Mouse (Mus musculus) heart, embryonic 14.5 days (tissue): ENCODE data around the gene C130026I21Rik. TPM values are rescaled to one million over a fixed set of nuclear protein-coding genes. Genes with fewer than 3 reads are reported as not detected.
"Not testable (repeated sequence)": the region's sequence is repeated elsewhere in the genome, so short reads cannot be mapped to it uniquely, and the experiment has no call there.

Experiments used
- ATAC-seq: fragments of 200-750 bp; cut with Nextera tagmentation; 2 replicates; pipeline ENCODE4 v1.8.0; 2017; ENCODE audit warnings: low read depth, moderate TSS enrichment; ENCODE audit not compliant: insufficient number of reproducible peaks, insufficient read depth, low FRiP score
- H3K27ac ChIP-seq, 2 experiments: fragments of 200-500 bp in 1 of 2; fragments of 300-500 bp in 1 of 2; sonication (generic) in 1 of 2; replicated peaks in 1 of 2; 2 replicates each; pipeline ENCODE4 v1.5.1; 2012 to 2014; ENCODE audit warnings: low read depth in 2 of 2, low read length in 2 of 2, control low read depth in 1 of 2, mild to moderate bottlenecking in 1 of 2, mixed read lengths in 1 of 2; ENCODE audit not compliant: control insufficient read depth in 1 of 2, insufficient read depth in 1 of 2
- H3K27me3 ChIP-seq: fragments of 300-500 bp; sonication (generic); 2 replicates; pipeline ENCODE4 v1.6.1; 2014; ENCODE audit warnings: mild to moderate bottlenecking, low read length, control low read depth; ENCODE audit not compliant: control insufficient read depth, insufficient read depth
- H3K36me3 ChIP-seq: fragments of 300-500 bp; sonication (generic); 2 replicates; pipeline ENCODE4 v1.6.1; 2014; ENCODE audit warnings: mild to moderate bottlenecking, control low read depth, low read length, mixed read lengths; ENCODE audit not compliant: control insufficient read depth, insufficient read depth
- H3K4me1 ChIP-seq, 2 experiments: fragments of 200-500 bp in 1 of 2; fragments of 300-500 bp in 1 of 2; sonication (generic) in 1 of 2; 2 replicates each; pipeline ENCODE4 v1.6.1; 2012 to 2014; ENCODE audit warnings: low read length in 2 of 2, control low read depth in 1 of 2, mixed read lengths in 1 of 2; ENCODE audit not compliant: control insufficient read depth in 2 of 2, insufficient read depth in 2 of 2
- H3K4me2 ChIP-seq: fragments of 300-500 bp; sonication (generic); 2 replicates; pipeline ENCODE4 v1.6.1; 2014; ENCODE audit warnings: mild to moderate bottlenecking, low read length
- H3K4me3 ChIP-seq, 2 experiments: fragments of 200-500 bp in 1 of 2; fragments of 300-500 bp in 1 of 2; sonication (generic) in 1 of 2; 2 replicates each; pipeline ENCODE4 v1.5.1; 2012 to 2014; ENCODE audit warnings: low read length in 2 of 2, mild to moderate bottlenecking in 2 of 2, control low read depth in 1 of 2, low read depth in 1 of 2, moderate library complexity in 1 of 2; ENCODE audit not compliant: control insufficient read depth in 1 of 2, insufficient read depth in 1 of 2
- H3K9ac ChIP-seq: fragments of 300-500 bp; sonication (generic); 2 replicates; pipeline ENCODE4 v1.6.1; 2014; ENCODE audit warnings: mild to moderate bottlenecking, low read length
- H3K9me3 ChIP-seq: fragments of 300-500 bp; sonication (generic); 2 replicates; pipeline ENCODE4 v1.6.1; 2016; ENCODE audit warnings: low read length, control low read depth; ENCODE audit not compliant: control insufficient read depth
- WGBS: fragments of 180-500 bp; shearing (Covaris S2); extraction: QIAGEN DNeasy Blood & Tissue Kit; methylation state at CpG from one replicate; pipeline ENCODE4 v1.1.7; 2014; 5-methylcytosine and 5-hydroxymethylcytosine counted together
- polyA plus RNA-seq: library from polyadenylated mRNA; unstranded; fragments of >200 nt; fragmentation: Nextera tagmentation; extraction: Ambion mirVana; gene quantifications from 2 replicates; pipeline ENCODE4 v1.2.1, GENCODE M21; 2014

Gene C130026I21Rik
- not detected in 2 replicates for polyA plus RNA-seq

DNA sequence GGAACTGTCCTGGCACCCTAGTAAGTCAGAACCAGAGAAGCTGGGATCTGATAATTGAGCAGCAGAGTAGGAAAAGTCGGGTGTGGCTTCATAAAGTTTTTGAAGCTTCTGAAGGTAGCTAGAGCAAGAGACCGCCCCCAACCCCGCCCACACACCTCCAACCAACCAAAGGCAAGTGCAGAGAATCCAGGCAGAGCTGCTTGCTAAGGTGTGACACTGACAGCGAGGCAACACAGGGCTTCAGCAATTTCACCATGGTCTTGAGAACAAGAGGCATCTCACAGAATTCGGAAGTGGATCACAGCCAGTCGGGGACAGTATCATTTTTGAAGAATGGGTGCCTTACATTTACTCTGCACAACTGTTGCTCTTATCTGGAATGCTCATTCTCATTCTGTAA is at the start of gene C130026I21Rik:
Gene C130026I21Rik (minus strand): TSS at position 101 of the 400 bp plus-strand sequence.
- no CpG with 5 or more reads among the region's 6 CpGs for WGBS
- not testable (repeated sequence) for H3K4me3 ChIP-seq, H3K27ac ChIP-seq, ATAC-seq, H3K9ac ChIP-seq, H3K4me2 ChIP-seq, H3K36me3 ChIP-seq, H3K9me3 ChIP-seq, H3K27me3 ChIP-seq, H3K4me1 ChIP-seq

DNA sequence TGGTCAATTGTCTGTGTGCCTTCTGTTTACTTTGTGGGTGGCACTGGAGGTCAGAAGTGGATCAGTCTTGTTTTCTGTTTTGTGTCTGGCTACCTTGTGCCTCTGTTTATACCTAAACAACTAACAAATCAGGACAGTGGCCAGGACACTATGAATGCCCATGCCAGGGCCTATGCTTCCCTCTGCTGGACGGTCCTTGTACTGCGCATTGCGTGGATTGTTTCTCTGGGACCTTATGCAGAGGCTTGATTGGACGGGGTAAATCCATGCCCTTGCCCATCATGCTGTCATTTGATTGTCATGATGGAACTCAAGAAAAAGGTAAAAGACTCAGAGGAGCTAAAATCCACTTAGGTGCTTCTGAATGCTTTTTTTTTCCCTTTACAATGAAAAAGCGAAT is 16.7 kb upstream of the C130026I21Rik start:
- not testable (repeated sequence) for H3K9ac ChIP-seq, H3K4me3 ChIP-seq, H3K36me3 ChIP-seq, H3K27me3 ChIP-seq, H3K27ac ChIP-seq, H3K9me3 ChIP-seq, H3K4me2 ChIP-seq, ATAC-seq, H3K4me1 ChIP-seq
- WGBS = 39% methylated on average over 4 of the region's 5 CpGs

GRCm38 (mm10) chr1:85276421-85276820 is 6.1 kb upstream of the C130026I21Rik start:
- not testable (repeated sequence) for H3K27me3 ChIP-seq, ATAC-seq, H3K4me2 ChIP-seq, H3K9ac ChIP-seq, H3K4me1 ChIP-seq, H3K27ac ChIP-seq, H3K9me3 ChIP-seq, H3K36me3 ChIP-seq, H3K4me3 ChIP-seq
- WGBS = 60% methylated on average over 4 of the region's 5 CpGs

DNA sequence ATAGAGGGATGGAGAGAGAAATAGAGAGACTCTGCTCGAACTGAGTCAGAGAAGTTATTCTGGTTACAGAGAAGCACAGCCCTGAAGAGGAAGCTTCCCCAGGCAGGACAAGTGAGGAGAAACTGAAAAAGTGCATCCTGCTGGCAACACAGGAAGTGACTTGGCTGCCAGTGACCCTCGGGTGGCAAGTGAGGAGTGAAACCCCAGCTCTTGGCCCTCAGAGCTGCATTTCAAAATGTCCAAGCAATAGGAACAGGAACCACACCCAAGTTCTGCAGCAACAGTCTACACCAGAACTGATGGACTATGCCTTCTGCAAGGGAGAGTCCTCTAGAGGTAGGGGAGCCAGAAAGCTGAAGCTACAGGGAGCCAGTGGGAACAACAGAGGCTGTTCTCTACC is 11.7 kb downstream of the C130026I21Rik start:
- not testable (repeated sequence) for H3K4me1 ChIP-seq, H3K27me3 ChIP-seq, ATAC-seq, H3K27ac ChIP-seq, H3K9me3 ChIP-seq, H3K4me2 ChIP-seq, H3K9ac ChIP-seq, H3K36me3 ChIP-seq, H3K4me3 ChIP-seq
- 31% methylated on average over 1 of the region's 2 CpGs for WGBS

DNA sequence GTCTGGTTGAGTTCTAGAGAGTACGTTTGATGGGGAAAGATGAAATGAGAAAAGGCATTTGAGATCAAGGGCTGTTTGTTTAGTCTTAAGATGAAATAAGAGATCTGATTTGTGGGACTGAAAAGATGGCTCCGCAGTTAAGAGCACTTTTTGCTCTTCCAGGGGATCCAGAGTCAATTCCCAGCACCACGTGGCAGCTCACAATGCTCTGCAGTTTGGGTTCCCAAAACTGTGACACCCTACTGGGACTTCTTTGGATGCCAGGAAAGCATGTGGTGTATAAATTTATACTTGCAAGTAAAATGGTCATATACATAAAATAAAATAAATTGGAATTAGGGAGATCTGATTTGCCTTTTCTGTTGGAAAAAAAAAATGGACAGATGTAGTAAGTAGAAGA is 15.1 kb downstream of the C130026I21Rik start:
- not testable (repeated sequence) for H3K4me2 ChIP-seq, H3K4me1 ChIP-seq, H3K27me3 ChIP-seq, H3K9ac ChIP-seq, H3K36me3 ChIP-seq, ATAC-seq, H3K4me3 ChIP-seq, H3K9me3 ChIP-seq, H3K27ac ChIP-seq
- 45% methylated on average over 2 of the region's 3 CpGs for WGBS

- WGBS = 78% methylated on average over 4 of the region's 4 CpGs
- not testable (repeated sequence) for H3K4me3 ChIP-seq, H3K27me3 ChIP-seq, H3K4me1 ChIP-seq, H3K27ac ChIP-seq, H3K9me3 ChIP-seq, ATAC-seq, H3K36me3 ChIP-seq, H3K9ac ChIP-seq, H3K4me2 ChIP-seq
Measured at GRCm38 (mm10) chr1:85251211-85251610, 19.2 kb downstream of the C130026I21Rik start.

- not testable (repeated sequence) for H3K4me2 ChIP-seq, H3K36me3 ChIP-seq, H3K9ac ChIP-seq, H3K4me1 ChIP-seq, ATAC-seq, H3K27ac ChIP-seq, H3K27me3 ChIP-seq, H3K4me3 ChIP-seq
- peaks cover 11% of the 10 kb centered on the region for H3K9me3 ChIP-seq
- WGBS = 52% methylated on average over 3 of the region's 3 CpGs
Measured at GRCm38 (mm10) chr1:85248985-85249384, 21.4 kb downstream of the C130026I21Rik start.

DNA sequence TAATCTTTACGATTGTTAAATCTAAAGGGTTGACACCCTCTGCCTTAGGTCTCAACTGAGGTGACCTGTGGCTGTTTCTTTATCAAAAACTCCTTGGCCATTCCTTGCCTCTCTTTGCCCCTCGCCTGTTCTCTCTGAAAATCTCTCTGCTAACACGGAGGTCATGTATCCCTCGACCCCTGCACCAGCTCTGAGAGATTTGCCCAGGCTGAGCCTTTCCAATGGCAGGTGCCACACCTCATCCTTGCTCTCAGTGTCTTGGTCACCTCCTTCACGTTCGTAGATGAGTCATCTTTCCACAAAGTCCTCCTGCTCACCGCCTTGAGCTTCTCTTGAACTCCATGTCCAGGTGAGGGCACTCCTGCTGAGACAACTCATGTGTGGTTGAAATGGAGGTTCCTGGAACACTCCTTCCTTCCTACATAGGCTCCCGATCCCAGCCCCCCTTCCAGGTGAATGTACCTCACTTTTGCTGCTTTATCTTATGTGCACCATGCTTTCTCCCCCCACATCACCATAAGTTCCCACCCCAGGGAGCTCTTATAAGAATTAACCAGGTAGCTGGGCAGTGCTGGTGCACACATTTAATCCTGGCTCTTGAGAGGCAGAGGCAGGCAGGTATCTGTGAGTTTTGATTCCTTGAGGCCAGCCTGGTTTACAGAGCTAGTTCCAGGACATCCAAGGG is 23.4 kb downstream of the C130026I21Rik start:
- peaks cover 17% of the 10 kb centered on the region for H3K9me3 ChIP-seq
- ATAC-seq, H3K27ac ChIP-seq, H3K27me3 ChIP-seq, H3K4me2 ChIP-seq, H3K9ac ChIP-seq, H3K4me3 ChIP-seq, H3K4me1 ChIP-seq, H3K36me3 ChIP-seq: not testable (repeated sequence)
- WGBS = 53% methylated on average over 8 of the region's 8 CpGs
